Mouse (Mus musculus): Measurements from ENCODE around the gene Cldn6. TPM values are rescaled to one million over a fixed set of nuclear protein-coding genes. Genes with fewer than 3 reads are reported as not detected.

The Cldn6 gene
- polyA plus RNA-seq, 1 experiment, result not detected

- H3K27ac ChIP-seq (ENCODE audit: insufficient read depth, low read length), result no peak overlapping the region
- no peaks in the 10 kb centered on the region for H3K4me1 ChIP-seq (ENCODE audit: control insufficient read depth, insufficient read depth, low read length)
- H3K4me3 ChIP-seq (ENCODE audit: insufficient read depth, low read length), result no peak overlapping the region
- TF ChIP-seq POLR2A (IDR thresholded peaks at IDR 0.05; ENCODE audit: extremely low read depth, insufficient read depth, low read length) (no peak), CTCF (IDR thresholded peaks at IDR 0.05; ENCODE audit: extremely low read depth, insufficient read depth, low read length) (no peak)
Measured at GRCm38 (mm10) chr17:23658450-23658849, 20.6 kb upstream of the Cldn6 start.

DNA sequence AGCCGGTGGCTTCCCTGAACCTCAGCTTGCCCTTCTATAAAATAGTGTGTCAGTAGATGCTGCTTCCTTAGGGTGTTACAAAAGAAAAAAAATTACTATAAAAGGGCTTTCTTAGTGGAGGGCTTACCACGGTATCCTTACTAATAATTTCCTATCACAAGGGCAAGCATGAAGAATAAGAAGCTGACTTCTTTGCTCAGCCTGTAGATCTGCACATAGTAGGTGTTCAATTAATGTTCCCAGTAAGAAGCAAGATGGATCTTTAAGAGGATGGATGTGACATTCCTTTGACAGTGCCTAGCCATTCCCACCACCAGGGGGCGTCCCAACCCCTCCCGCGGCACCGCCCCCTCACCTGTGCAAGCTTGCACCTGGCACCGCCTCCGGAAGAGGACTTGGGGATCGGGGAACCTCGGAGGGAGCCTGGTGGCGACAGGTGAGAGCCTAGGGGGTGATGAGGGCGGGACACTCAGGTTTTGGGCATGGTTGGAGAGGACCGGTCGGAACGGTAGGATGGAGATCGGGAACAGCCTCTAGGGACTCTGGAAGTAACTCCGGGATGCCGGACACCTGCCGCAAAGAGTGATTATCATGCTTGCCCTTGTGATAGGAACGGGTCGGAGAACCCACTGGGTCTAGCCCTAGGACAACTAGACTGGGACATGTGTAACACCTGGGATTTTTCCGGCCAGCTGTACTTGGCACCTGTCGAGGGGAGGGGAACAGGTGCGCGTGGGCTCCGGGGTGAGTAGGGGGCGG, 18.8 kb upstream of the Cldn6 start, which contains the start of gene Bicdl2:
Gene Bicdl2 (plus strand): TSS at position 390 of the 759 bp plus-strand sequence.
- no peak within 1 kb of the TSS for H3K27ac ChIP-seq (ENCODE audit: insufficient read depth, low read length)
- no peak for TF ChIP-seq POLR2A (IDR thresholded peaks at IDR 0.05; ENCODE audit: extremely low read depth, insufficient read depth, low read length)
- 0 out of 2 replicates have a peak, but pooled peaks have one; percentile 21 for TF ChIP-seq CTCF (IDR thresholded peaks at IDR 0.05; ENCODE audit: extremely low read depth, insufficient read depth, low read length)
- no peak within 1 kb of the TSS for H3K4me3 ChIP-seq (ENCODE audit: insufficient read depth, low read length)
- H3K4me1 ChIP-seq (ENCODE audit: control insufficient read depth, insufficient read depth, low read length), result no peaks in the 10 kb centered on the region

GRCm38 (mm10) chr17:23660876-23661200, 18.2 kb upstream of the Cldn6 start:
- Histone ChIP-seq H3K4me1 (ENCODE audit: control insufficient read depth, insufficient read depth, low read length) (no peaks in the 10 kb centered on the region), H3K4me3 (ENCODE audit: insufficient read depth, low read length) (no peak overlapping the region), H3K27ac (ENCODE audit: insufficient read depth, low read length) (no peak overlapping the region)
- no peak for TF ChIP-seq CTCF (IDR thresholded peaks at IDR 0.05; ENCODE audit: extremely low read depth, insufficient read depth, low read length)
- no peak for TF ChIP-seq POLR2A (IDR thresholded peaks at IDR 0.05; ENCODE audit: extremely low read depth, insufficient read depth, low read length)

DNA sequence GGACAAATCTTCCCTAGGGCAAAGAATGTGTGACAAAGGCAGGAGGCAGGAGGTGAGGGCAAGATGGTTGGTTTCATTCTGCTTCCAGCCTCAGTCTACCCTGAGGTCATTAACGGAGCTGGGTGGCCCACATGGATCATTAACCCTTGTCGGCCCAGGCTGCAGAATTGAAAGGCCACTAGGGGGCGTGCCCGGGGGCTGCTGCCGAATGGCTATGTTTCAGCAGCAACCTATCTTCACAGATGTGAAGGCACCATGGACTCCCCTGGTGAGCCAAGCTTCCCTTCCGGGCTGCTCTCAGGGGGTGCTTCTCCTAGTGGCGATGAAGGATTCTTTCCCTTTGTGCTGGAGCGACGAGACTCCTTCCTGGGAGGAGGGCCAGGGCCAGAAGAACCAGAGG, 17.5 kb upstream of the Cldn6 start:
- Histone ChIP-seq H3K27ac (ENCODE audit: insufficient read depth, low read length) (no peak overlapping the region), H3K4me3 (ENCODE audit: insufficient read depth, low read length) (no peak overlapping the region), H3K4me1 (ENCODE audit: control insufficient read depth, insufficient read depth, low read length) (no peaks in the 10 kb centered on the region)
- TF ChIP-seq CTCF (IDR thresholded peaks at IDR 0.05; ENCODE audit: extremely low read depth, insufficient read depth, low read length), result 0 out of 2 replicates have a peak, but pooled peaks have one; percentile 17
- TF ChIP-seq POLR2A (IDR thresholded peaks at IDR 0.05; ENCODE audit: extremely low read depth, insufficient read depth, low read length), result no peak

GRCm38 (mm10) chr17:23664556-23665021, 14.5 kb upstream of the Cldn6 start:
- no peak overlapping the region for H3K27ac ChIP-seq (ENCODE audit: insufficient read depth, low read length)
- TF ChIP-seq CTCF (IDR thresholded peaks at IDR 0.05; ENCODE audit: extremely low read depth, insufficient read depth, low read length) (peak; percentile 67), POLR2A (IDR thresholded peaks at IDR 0.05; ENCODE audit: extremely low read depth, insufficient read depth, low read length) (no peak)

DNA sequence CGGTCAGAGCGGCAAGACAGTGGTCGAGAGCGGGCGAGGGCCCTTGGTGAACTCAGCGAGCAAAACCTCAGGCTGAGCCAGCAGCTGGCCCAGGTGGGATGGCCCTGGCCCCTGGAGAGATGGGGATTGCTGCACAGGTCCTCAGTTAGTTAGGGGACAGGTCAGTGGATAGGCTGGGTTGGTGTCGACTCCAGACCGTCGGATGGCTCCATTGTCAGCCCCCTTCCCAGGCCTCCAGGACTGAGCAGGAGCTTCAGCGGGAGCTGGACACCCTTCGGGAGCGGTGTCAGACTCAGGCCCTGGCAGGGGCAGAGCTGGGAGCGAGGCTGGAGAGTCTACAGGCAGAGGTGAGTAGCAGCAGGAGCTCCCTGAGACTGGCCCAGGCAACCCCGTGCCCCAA, 13.5 kb upstream of the Cldn6 start:
- no peak overlapping the region for H3K27ac ChIP-seq (ENCODE audit: insufficient read depth, low read length)
- no peak for TF ChIP-seq CTCF (IDR thresholded peaks at IDR 0.05; ENCODE audit: extremely low read depth, insufficient read depth, low read length)
- TF ChIP-seq POLR2A (IDR thresholded peaks at IDR 0.05; ENCODE audit: extremely low read depth, insufficient read depth, low read length), result no peak
- no peaks in the 10 kb centered on the region for H3K4me1 ChIP-seq (ENCODE audit: control insufficient read depth, insufficient read depth, low read length)
- H3K4me3 ChIP-seq (ENCODE audit: insufficient read depth, low read length), result no peak overlapping the region

More at GRCm38 (mm10) chr17:23664556-23665021, 14.5 kb upstream of the Cldn6 start:
- Histone ChIP-seq H3K4me1 (ENCODE audit: control insufficient read depth, insufficient read depth, low read length) (no peaks in the 10 kb centered on the region), H3K4me3 (ENCODE audit: insufficient read depth, low read length) (no peak overlapping the region)

DNA sequence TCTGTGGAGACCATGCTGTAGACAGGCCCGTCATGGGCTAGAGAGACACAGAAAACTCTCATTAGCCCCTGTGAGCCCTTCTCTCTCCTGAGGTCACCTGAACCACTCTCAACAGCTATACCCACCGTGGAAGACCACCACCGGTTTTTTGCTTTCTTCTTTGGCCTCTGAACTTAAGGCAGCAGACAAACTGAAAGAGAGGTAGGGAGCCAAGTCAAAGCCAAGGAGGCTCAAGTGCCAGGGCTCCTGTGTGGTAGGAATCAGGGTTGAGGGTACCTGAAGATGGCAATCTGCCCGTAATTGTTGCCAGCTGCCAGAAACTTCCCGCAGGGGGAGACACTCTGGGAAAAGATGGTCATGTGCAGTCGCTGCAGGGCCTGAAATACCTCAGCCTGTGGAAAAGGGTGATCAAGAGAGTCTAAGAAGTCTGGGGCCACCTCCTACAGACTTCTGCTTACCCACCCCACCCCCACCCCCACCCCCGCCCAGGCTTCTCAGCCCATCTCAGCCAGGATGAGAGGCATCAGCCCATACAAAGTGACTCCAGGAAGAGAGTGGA, 8.5 kb upstream of the Cldn6 start:
- H3K4me1 ChIP-seq (ENCODE audit: control insufficient read depth, insufficient read depth, low read length), result peaks cover 2% of the 10 kb centered on the region; the same call in 1 of the 2 replicates
- H3K27ac ChIP-seq (ENCODE audit: insufficient read depth, low read length), result no peak overlapping the region
- TF ChIP-seq CTCF (IDR thresholded peaks at IDR 0.05; ENCODE audit: extremely low read depth, insufficient read depth, low read length), result no peak
- no peak for TF ChIP-seq POLR2A (IDR thresholded peaks at IDR 0.05; ENCODE audit: extremely low read depth, insufficient read depth, low read length)
- no peak overlapping the region for H3K4me3 ChIP-seq (ENCODE audit: insufficient read depth, low read length)

- H3K27ac ChIP-seq (ENCODE audit: insufficient read depth, low read length), result no peak overlapping the region
- TF ChIP-seq POLR2A (IDR thresholded peaks at IDR 0.05; ENCODE audit: extremely low read depth, insufficient read depth, low read length) (no peak), CTCF (IDR thresholded peaks at IDR 0.05; ENCODE audit: extremely low read depth, insufficient read depth, low read length) (no peak)
- H3K4me1 ChIP-seq (ENCODE audit: control insufficient read depth, insufficient read depth, low read length), result peaks cover 2% of the 10 kb centered on the region; the same call in 1 of the 2 replicates
- no peak overlapping the region for H3K4me3 ChIP-seq (ENCODE audit: insufficient read depth, low read length)
Measured at GRCm38 (mm10) chr17:23671519-23671918, 7.5 kb upstream of the Cldn6 start.

- no peak overlapping the region for H3K27ac ChIP-seq (ENCODE audit: insufficient read depth, low read length)
- peak overlapping the region; percentile 66; the same call in 1 of the 2 replicates for H3K4me3 ChIP-seq (ENCODE audit: insufficient read depth, low read length)
- H3K4me1 ChIP-seq (ENCODE audit: control insufficient read depth, insufficient read depth, low read length), result peaks cover 2% of the 10 kb centered on the region
- TF ChIP-seq CTCF (IDR thresholded peaks at IDR 0.05; ENCODE audit: extremely low read depth, insufficient read depth, low read length) (no peak), POLR2A (IDR thresholded peaks at IDR 0.05; ENCODE audit: extremely low read depth, insufficient read depth, low read length) (no peak)
Measured at GRCm38 (mm10) chr17:23672761-23673160, 6.3 kb upstream of the Cldn6 start.
